Mouse (Mus musculus) spleen, adult 2 months (tissue): ENCODE data around the gene Rhbdl1.

Source experiments
- CTCF ChIP-seq: fragments of 200-500 bp; IDR thresholded peaks from 2 replicates; pipeline ENCODE4 v1.5.1; 2011; ENCODE audit warnings: mild to moderate bottlenecking, inconsistent platforms; ENCODE audit not compliant: insufficient read depth, insufficient read length, insufficient replicate concordance; ENCODE audit errors: extremely low read depth
- POLR2A ChIP-seq: fragments of 200-500 bp; IDR thresholded peaks from 2 replicates; pipeline ENCODE4 v1.6.1; 2011; ENCODE audit warnings: low read depth, low read length, inconsistent platforms

DNA sequence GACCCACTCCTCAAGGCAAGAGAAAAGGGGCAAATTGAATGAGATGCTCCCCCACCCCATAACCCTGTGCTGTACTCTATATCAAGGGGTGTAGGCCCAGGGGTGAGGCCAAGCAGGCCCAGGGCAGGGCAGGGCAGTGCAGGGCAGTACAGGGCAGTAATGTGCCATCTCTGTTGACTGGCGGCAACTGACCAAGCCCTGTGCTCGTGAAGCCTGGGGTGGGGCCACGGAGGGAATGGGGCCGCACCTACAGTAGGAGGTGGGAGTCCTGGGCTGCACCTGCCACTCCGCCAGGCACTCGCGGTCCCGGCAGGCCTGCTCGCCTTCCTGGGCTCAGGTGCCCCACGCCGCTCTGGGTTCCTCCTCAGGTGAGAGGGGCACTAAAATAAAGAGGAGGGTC, 28.2 kb upstream of the Rhbdl1 start:
- no peak for TF ChIP-seq POLR2A
- no peak for TF ChIP-seq CTCF
